Mouse (Mus musculus): ENCODE measurements around the gene Eif2ak4. TPM values are rescaled to one million over a fixed set of nuclear protein-coding genes. Genes with fewer than 3 reads are reported as not detected.

Eif2ak4 gene
- total RNA-seq, 2 experiments from 2014 or later = 25.1 to 29.5 TPM

DNA sequence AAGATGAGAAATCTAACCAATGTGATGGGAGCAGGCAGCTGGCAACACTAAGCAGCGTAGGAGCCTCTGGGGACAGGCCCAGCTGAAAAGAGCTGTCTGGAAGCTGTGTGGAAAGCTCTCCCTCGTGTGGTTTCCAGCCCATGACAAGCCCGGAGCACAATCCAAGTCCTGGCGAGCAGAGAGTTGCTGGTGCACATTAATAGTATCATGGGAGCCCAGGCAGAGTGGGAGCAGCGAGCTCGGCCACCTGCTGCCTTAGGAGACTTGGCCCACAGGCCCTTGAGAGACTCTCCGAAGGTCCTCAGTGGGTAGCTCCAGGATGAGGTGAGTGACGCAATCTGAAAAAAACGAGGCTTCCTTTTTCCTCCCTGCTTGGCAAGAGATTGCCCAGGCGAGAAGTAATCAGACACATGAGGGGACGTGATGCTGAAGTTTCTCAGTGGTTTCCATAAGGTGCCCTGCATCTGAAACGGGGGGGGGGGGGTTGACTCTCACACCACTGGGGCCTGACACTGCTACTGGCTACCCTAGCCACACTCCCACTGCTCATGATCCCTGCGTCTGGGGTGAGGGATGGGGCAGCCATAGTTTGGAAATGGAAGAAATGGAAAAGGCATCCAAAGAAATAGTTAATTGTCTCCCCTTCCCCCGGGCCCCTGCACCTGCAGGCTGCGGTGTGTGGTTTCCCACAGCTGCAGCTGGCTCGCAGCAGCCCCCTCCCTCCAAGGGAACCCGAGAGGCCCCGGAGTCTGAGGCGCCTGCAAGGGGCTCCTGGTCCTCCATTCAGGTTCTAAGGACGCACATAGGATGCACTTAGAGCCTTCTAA, 110.9 kb downstream of the Eif2ak4 start:
- no peak for DNase-seq (ENCODE audit: low spot score in 2 of 2)

DNA sequence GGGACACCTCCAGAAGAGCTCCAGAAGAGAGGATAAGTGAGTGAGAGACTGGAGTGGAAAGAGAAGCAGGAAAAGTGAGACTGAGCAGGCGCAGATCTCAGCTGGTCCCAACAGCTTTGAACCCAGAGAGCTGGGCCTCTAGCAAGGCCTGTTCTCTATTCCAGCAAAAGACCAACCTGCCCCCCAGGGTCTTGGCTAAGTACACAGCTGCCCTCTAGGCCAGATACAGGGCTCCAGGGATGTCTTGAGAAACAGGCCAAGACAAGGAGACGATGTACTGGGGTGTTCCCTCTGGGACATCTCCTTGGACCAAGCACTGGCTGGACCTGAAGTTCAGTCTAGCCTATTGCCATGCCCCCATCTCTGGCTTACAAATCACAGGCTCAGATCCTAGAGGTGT, 111.8 kb downstream of the Eif2ak4 start:
- DNase-seq (ENCODE audit: low spot score in 2 of 2) = no peak

DNA sequence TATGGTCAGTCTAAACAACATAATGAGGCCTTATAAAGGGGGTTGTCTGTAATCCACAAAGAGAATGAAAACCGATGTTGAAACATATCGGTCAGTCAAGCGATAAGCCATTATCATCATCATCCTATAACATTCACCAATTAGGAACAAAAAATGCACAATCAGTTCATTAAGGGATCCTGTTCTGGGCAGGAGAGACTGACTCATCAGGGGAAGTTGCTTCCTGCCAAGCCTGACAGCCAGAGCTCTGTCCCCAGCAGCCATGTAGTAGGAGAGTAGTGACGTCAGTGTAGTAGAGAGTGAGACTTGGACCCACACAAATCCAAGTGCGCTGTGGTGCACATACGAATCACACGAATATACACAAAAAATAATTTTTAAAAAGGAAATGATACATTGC, 118.7 kb downstream of the Eif2ak4 start:
- no peak for DNase-seq (ENCODE audit: low spot score in 2 of 2)

DNA sequence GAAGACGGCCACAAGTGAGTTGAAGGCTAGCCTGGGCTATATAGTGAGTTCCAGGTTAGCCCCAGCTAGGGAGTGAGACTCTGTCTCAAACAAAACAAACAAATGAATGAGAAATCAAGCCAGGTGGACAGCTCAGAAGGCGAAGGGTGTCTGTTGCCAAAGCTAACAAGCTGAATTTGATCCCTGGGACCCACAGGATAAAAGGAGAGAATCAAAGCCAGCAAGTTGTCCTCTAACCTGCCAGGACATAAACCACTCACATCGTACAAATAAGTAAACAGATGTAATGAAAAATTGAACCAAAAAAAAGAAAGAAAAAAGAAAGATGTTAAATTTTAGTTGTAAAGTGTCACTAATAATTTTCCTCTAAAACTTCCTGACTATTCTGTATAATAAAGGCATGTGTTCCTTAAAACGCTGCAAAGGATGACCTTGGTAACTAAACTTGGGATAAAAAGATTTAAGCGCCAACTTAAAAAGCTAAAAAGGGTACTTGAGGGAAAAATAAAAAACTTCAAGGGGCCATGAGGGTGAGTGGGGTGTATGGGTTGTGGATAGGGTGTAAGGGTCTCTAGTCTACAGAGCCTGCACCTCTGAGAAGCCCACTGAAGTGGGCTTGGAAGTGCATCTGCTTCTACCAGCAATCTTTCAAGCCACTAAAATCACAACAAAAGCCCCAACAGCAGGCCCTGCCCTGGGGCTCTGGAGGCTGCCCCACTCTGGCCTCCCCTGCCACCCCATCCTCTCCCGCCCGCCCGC, 121.4 kb downstream of the Eif2ak4 start:
- no peak for DNase-seq (ENCODE audit: low spot score in 2 of 2)

DNA sequence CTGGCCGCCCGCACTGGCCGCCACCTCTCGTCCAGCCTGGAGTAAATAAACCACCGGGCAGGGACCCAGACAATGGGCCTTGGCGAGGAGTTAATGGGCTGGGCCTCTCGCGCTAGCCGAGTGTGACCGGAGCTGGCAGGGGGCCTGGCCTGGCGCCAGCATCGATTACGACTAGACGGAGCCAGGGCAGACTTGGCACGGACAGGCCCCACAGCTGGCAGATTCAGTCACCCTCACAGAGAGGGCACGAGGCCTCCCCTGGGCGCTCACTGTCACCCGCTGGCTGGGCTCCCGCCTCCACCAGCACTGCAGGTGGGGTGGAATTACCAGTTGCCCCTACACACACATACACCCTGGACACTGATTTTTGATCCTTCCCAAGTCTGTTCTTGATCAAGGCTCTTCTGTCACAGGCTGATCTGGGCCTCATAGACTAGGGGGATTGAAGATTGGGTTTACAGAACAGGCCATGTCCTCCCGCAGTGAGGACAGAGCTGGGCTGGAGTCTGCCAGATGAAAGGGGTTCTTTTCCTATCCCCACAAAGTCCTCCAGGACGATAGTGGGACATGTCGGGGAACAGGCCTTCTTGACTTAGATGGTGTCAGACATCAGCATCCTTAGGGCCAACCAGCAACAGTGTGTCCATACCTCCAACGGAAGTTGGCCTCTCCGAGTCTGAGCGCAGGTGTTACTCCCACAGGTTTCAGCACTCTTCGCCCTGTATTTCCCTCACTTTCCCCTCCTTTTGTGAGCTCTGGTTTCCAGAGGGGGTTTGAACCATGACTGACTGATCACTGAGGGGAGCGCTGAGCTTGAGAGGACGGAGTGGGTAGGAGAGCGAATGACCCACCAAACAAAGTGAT, 122.3 kb downstream of the Eif2ak4 start:
- peak; percentile 78 to 84 for DNase-seq (ENCODE audit: low spot score in 2 of 2)

DNA sequence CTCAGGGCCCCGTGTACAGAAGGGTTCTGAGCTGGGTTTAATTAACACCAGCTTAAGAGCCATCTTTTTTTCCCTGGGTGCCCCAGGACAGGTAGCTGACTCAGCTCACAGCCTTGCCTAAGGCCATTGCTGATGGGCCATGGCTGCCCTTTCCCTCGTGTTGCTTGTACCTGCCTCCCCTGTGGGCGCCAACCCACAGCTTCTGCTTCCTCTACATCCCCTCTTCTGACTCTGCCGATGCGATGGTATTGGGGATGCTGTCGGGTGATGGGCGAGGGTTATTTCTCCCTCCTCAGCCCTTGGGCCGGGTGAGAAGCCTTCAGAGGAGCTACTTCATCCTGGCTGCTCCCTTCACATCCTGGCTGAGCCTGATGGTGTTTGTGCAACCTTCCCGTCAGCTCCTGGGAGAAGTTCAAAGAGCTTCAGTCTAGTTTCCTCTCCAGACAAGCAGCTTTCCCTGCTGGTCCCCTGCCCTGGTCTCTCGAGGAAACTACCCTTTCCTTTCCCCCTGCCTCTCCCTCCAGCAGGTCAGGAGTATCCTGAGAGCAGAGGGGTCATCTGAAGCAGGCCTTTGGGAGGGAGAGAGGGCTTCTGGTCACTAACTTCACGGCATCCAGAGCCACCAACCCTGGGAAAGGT, 123.5 kb downstream of the Eif2ak4 start:
- DNase-seq (ENCODE audit: low spot score in 2 of 2) = no peak

DNA sequence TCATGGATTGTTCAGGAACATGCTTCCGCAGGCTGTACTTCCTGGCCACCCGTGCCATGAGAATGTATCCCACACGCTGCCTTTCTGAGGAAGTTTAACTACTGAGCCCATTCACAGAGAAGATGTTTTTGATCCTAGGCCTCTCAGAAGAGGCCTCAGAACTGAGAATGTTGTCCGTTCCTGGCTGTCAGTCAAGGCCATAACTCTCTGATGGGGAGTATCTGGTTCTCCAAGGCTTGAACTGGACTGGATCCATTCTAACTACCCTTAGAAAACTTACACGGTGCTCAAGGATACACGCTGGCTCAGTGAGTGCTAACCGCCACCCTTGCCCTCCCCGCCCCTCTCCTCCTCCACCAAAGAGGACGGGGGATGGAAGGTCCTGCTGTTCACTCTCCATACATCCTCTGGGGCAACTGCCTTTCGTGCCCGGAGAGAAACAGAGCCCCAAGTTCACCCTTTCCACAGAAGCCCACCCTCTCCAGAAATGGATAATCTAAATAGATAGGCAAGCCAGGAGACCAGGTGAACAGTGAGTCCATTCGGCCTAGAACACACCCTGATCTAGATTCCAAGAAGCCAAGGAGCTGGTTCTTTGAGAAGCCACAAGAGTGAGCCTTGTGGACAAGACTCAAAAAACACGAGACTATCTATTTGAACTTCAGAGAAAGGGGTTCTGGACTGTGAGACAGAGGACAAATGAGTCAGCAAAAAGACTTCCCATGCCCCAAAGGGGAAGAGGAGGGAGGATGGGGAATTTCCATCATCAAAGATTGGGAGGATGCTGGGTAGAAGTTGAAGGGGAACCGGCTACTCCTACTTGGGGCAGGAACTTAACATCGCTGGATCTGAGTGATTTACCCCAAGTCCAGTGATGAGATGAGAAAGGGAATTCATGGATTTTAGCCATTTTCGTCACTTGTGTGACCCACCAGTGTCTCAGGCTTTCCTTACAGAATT, 124.3 kb downstream of the Eif2ak4 start:
- DNase-seq (ENCODE audit: low spot score in 2 of 2) = no peak

DNA sequence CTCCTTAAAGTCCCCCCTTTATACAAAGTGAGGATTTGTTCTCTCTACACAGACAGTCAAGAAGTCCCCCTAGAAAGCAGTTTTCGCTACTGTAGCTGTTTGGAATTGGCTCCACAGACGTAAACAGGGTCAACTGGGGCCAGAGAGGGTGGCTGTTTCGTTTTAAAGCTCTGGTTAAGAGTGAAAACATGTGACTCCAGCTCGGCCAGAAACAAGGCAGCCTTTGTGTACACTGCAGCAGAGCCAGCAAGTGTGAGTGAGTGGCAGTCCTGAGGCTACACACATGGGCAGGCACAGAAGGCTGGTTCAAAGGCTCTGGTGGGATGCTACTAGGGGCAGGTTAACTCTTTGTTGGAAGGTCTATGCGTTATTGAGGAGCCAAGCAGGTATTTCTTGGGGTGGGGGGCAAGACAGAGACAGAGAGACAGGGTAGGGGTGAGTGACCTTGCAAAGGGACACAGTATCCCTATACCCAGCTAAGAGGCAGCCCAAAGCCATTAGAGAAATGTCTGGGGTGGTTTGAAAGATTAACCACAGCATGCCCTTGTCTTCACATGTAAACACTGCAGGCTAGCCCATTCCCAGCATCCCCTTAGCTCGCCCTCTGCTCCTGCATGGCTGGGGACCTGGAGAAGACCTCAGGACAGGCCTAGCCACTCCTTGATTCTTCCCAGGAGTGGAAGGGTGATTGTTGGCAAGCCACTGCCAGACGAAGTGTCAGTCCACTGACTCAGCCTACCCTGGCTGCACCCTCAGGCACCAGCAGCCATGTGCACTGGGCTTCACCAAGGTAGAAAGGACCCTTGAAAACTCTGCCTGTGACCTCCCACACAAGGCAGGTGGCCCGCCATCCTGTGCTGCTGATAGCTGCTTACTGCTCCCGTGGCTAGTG, 131.9 kb downstream of the Eif2ak4 start:
- no peak for DNase-seq (ENCODE audit: low spot score in 2 of 2)

DNA sequence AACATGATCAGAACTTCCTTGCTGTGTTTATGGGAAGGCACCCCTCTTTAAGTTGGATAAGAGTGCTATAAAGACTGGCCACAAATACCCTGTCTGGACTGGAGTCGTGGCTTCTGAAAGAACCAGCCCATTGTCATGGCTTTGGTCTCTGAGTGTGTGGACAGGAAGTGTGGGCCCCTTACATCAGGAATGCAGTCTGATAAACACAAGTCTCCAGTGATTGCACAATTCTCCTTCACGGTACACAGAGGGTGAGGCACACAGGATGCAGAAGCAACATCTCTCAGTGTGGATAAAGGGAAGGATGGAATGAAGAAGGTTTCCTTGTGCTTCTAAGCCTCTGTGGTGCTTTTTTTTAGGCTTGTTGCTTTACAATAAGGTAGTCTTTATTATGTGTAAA, 133.8 kb downstream of the Eif2ak4 start:
- DNase-seq (ENCODE audit: low spot score in 2 of 2) = no peak

DNA sequence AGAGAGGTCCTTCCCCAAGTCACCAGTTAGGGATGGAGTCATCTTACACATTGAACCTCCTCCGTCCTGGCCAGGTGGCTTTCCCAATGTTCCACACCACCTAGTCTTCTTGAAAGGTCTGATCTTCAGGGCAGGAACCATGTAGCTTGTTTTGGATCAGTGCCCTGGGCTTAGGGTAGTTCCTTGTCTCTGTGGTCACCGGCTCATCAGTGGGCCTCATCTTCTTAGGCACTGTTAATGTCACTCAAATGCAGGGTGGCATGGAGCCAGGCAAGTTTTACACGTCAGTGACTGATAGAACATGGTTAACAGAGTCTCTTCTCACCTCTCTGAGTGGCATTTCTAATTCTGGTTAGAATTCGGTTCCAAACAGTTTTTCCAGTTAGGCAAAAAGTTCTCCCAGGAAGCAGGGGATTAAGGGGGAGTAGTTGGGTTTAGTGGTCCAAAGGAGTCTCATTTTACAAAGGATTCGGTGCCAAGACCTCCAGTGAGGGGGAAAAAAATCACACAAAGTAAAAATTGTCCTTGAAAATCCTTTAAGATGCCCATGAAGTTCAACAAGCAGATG, 134.8 kb downstream of the Eif2ak4 start:
- DNase-seq (ENCODE audit: low spot score in 2 of 2) = no peak

DNA sequence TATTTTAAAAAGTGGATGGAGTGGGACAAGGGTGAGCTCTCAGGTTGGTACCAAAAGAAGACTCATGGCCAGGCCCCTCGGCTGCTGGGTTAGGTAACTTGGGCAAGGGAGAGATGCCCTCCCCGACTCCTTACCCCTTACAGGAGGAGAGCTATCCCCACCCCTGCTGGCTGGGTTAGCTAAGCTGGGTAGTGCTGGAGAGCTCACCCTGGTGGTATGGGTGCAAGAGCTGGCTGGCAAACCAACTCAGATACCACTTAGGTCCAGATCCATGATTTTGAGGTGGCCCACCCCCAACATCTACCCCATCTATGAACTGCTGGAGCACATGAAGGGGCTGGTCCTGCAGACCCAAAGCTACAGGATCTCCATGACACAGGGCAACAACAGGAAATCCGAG, 136.4 kb downstream of the Eif2ak4 start:
- DNase-seq (ENCODE audit: low spot score in 2 of 2) = no peak

Other genes starting within 250 kb of the Eif2ak4 start
- 1 to 10 TPM in 1 of 2 experiments, under 1 TPM in 1; 0.54 to 1.4 TPM for gene Fsip1, start 131.7 kb upstream of the Eif2ak4 start, total RNA-seq (2021)
- gene Gpr176, start 15.2 kb upstream of the Eif2ak4 start, total RNA-seq (2021) = 1 to 10 TPM; 2.8 to 3.2 TPM
- 100 to 1,000 TPM; 143 to 152 TPM for gene Srp14, start 91.1 kb downstream of the Eif2ak4 start, total RNA-seq (2021)
- 10 to 100 TPM; 30.9 to 35.7 TPM for gene Bmf, start 161.1 kb downstream of the Eif2ak4 start, total RNA-seq (2021)
- gene Bub1b, start 209.6 kb downstream of the Eif2ak4 start, total RNA-seq (2021) = 10 to 100 TPM; 36.7 to 40.7 TPM

Measured in adrenal gland, postnatal 4 days (tissue).